Mouse (Mus musculus): ENCODE data around the gene Dennd2c.
"Not testable (repeated sequence)": the region's sequence is repeated elsewhere in the genome, so short reads cannot be mapped to it uniquely, and the experiment has no call there.

Gene Dennd2c

DNA sequence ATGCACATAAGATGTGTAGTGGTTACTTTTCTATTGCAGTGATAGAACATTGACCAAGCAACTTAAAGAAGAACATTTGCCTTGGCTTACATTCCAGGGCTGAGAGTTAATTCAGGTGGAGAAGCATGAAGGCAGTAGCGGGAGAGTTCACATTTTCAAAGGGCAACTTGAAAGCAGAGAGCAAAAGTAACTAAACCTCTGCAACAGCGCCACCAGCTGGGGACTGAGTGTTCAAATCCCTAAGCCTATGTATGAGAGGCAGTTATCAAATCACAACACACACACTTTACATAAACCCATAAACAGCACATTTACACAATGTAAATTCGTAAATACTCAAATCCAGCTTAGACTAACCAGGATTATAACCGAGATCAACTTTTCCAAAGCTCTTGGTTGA lies 67.4 kb downstream of the Dennd2c start:
- DNase-seq (ENCODE audit: low spot score in 2 of 2): peak; percentile 57 to 79

GRCm38 (mm10) chr3:103171505-103172267 lies 69.3 kb downstream of the Dennd2c start, which contains the start of gene Bcas2:
Gene Bcas2, plus strand, starts transcription at chr3:103171655.
- DNase-seq (ENCODE audit: low spot score in 2 of 2): peak; percentile 97 to 99

- DNase-seq (ENCODE audit: low spot score in 2 of 2): no peak
These were observed 70.2 kb downstream of the Dennd2c start for GRCm38 (mm10) chr3:103172615-103173014.

GRCm38 (mm10) chr3:103176740-103177139 lies 74.3 kb downstream of the Dennd2c start:
- DNase-seq (ENCODE audit: low spot score in 2 of 2): no peak

DNA sequence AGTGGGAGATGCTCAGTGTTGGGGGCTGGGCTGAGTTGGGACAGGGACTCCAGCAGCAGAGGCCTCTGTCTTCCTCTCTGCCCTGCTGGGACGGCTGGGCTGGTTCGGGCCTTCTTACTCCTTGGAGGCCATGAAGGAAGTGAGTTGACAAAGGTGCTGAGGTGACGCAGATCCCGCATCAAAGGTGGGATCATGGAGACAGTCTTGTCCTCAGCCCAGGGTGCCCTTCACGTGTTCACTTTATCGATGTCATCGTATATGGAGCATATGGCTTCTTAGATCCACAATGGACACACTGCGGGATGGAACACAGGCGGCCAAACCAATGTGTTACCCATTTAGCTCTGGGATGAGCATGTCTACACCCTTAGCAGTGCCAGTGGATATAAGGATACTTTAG lies 77.1 kb downstream of the Dennd2c start:
- DNase-seq (ENCODE audit: low spot score in 2 of 2): no peak

- no peak for DNase-seq (ENCODE audit: low spot score in 2 of 2)
These were observed 78.8 kb downstream of the Dennd2c start for GRCm38 (mm10) chr3:103181171-103181570.

- DNase-seq (ENCODE audit: low spot score in 2 of 2): no peak
These were observed 80.4 kb downstream of the Dennd2c start for GRCm38 (mm10) chr3:103182821-103183220.

DNA sequence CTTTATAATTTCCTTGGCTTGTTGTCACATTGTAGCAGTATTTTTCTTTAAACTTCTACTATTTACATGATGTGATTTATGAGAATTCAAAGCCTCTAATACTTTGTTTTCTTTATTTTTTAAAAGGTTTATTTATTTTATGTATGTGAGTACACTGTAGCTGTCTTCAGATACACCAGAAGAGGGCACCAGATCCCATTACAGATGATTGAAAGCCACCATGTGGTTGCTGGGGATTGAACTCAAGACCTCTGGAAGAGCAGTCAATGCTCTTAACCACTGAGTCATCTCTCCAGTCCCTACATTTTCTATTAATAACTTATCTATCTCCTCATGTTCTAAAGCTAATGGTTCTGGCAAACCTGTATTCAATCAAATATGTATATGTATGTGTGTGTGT lies 82.1 kb downstream of the Dennd2c start:
- not testable (repeated sequence) for DNase-seq (ENCODE audit: low spot score in 2 of 2)

DNA sequence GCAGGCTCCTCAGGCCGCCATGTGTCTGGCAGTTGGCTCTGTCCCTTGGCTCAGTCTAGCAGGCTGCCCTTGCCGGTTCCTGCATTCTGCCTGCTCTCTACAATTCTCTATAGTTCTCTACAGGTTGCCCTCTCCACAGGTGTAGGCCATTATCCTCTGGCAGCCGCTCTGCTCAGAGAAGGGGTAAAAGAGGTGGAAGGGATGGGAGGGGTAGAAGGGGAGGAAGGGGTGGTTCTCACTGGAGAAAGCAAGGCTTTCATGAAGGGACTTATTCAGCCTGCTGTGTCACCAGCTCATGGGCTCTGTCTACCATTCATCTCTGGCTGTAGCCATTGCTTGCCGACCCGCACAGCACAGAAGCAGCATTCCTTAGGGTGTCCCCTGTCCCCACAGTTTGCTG lies 86.0 kb downstream of the Dennd2c start:
- no peak for DNase-seq (ENCODE audit: low spot score in 2 of 2)

DNA sequence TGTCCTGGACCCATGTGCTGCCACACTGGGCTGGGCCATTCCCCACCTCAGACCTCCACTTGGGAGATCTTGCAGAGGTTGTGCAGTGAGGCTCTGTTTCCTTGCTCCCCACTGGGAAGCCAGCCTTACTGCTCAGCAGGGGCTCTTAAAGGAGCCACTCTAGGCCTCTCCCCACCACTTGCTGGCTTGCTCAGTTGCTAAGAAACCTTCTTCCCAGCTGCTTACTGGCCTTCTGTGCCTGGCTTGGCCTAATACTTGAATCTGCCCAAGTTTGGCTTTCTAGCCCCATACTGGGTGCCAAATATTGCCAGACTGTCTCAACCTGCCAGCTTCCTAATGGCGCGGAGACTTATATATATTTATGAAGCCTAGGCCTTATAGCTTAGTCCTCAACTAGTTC lies 86.5 kb downstream of the Dennd2c start:
- no peak for DNase-seq (ENCODE audit: low spot score in 2 of 2)

DNA sequence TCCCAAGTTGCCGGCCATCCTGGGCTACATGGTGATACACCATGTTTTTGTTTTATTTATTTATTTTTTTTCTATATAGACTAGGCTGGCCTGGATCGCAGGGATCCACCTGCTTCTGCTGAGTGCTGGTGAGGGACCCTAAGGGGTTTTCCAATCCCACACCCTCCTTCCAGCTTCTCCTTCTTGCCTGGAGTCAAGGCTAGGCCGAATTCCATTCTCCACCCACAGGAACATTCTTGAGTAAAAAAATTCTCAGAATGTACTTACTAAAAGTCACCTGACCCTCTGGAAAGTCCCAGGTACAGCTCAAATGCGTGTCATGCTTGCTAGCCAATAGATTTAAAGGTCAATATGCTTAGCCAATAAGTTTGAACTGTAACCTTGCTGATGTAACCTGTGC lies 89.8 kb downstream of the Dennd2c start:
- DNase-seq (ENCODE audit: low spot score in 2 of 2): no peak

- no peak for DNase-seq (ENCODE audit: low spot score in 2 of 2)
These were observed 90.8 kb downstream of the Dennd2c start for GRCm38 (mm10) chr3:103193186-103193585.

DNA sequence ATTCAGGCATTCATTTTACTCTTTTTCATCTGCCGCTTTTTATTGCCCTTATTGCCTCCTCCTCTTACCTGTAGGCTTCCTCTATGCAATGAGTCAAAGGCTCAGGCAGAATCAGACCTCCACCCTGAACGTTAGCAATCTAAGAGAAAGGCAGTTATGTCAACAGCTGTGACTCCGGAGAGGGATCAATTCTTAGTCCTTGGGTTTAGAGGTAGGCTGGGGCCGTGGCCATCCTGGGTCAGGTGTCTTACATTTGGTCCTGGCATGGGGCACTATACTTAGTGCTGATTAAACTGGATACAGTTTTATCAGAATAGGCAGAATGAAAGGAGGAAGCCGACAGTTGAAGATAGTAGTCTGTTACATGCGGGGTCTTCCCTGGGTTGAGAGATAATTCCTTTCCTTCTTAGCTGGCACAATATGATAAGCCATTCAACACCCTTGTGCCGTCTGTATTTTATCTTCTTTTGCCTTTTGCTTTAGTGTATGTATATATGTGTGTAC lies 94.0 kb downstream of the Dennd2c start:
- no peak for DNase-seq (ENCODE audit: low spot score in 2 of 2)

- no peak for DNase-seq (ENCODE audit: low spot score in 2 of 2)
These were observed 97.0 kb downstream of the Dennd2c start for GRCm38 (mm10) chr3:103199386-103199785.

DNA sequence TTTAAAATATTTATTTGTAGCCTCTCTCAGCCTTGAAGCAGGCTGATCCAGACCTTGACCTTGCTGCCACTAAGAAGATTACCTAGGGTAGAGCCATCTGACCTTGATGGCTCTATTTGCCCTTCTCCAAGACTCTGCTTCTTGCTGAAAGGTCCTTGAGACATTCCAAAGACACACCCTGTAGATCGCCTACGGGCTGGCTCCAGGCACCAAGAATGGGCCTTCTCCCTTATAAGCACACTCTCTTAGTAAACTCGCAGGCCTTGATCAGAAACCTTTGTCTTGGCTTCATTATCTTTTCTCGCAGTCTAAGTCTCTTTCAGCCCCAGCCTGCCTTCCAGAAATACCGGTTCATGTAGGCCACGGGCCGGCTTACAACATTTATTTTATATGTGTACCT lies 98.7 kb downstream of the Dennd2c start:
- DNase-seq (ENCODE audit: low spot score in 2 of 2): not testable (repeated sequence)

DNA sequence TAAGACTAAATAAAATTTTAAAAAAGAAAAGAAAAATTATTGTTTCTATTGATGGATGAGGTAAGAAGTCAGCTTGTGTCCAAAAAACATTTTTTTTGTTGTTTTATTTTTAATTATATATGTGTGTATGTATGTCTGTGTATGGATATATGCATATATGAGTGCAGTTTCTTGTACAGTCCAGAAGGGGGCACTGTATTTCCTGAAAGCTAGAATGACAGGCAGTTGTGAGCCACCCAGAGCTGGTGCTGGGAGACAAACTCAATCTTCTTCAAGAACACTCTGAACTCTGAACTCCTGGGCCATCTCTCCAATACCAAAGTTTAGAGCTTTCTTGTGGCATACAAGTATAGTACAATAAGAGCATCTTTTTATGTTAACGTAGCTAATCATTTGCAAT lies 101.2 kb downstream of the Dennd2c start:
- no peak for DNase-seq (ENCODE audit: low spot score in 2 of 2)

GRCm38 (mm10) chr3:103204445-103204844 lies 102.0 kb downstream of the Dennd2c start:
- no peak for DNase-seq (ENCODE audit: low spot score in 2 of 2)

DNA sequence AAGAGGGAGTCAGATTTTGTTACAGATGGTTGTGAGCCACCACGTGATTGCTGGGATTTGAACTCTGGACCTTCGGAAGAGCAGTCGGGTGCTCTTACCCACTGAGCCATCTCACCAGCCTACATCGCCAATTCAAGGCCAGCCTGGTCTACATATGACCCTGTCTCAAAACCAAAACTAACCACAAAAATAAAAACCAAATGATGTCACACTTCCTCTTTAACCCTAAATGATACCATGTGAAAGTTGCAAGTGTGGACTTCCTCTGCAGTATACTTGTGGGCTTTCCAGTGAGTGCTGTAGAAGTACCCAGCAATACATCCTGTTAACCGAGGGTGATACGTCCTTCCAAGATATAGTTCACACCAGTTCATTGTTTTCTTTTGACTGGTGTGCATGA lies 104.0 kb downstream of the Dennd2c start:
- peak in 1 of 2 experiments; percentile 11 for DNase-seq (ENCODE audit: low spot score in 2 of 2)

GRCm38 (mm10) chr3:103207749-103208148 lies 105.3 kb downstream of the Dennd2c start:
- DNase-seq (ENCODE audit: low spot score in 2 of 2): no peak

- DNase-seq (ENCODE audit: low spot score in 2 of 2): no peak
These were observed 105.8 kb downstream of the Dennd2c start for GRCm38 (mm10) chr3:103208237-103208636.

DNA sequence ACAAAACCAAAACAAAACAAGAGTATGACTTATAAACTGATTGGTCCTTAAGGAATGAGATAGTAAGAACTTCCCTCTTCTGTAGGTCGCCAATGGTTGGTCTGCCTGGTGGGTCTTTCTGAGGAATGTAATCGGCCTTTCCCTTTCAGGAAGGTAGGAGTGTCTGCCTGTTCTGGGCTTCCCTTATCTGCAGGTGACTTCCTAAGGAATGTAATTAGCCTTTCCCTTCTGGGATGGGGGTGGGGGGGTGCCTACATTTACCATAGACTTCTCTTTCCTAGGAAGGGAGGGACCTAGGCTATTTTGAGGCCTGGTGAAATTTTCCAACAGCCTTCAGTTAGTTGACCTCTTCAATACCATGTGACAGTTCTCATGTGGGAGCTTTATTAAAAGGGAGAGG lies 108.7 kb downstream of the Dennd2c start:
- no peak for DNase-seq (ENCODE audit: low spot score in 2 of 2)

GRCm38 (mm10) chr3:103212142-103212541 lies 109.7 kb downstream of the Dennd2c start:
- DNase-seq (ENCODE audit: low spot score in 2 of 2): no peak

DNA sequence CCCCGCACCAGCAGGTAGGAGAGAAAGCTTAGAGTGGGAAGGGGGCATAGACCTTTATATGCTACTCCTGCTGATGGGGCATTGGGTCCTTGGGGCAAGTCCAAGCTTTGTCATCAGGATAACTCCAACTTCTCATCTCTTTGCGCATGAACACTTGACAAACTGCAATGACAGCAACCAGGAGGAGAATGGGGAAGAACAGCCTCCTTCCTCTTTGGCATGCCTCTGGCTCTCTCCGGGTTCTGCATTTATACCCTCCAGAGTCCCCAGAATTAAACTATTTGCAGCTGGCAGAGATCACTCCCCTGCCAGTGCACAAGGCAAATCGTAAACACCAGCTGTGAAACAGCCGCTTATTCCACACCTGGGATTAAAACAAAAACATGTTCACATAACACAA lies 111.1 kb downstream of the Dennd2c start:
- no peak for DNase-seq (ENCODE audit: low spot score in 2 of 2)

Data from spleen, postnatal 14 days (tissue).